Comparison of ENCODE assay signal across 8 mouse cellular contexts in genomic region chr2:91202222-91202971, GRCm38 (mm10). TPM values are rescaled to one million over a fixed set of nuclear protein-coding genes. Genes with fewer than 3 reads are reported as not detected.
DNase-seq lines count a peak whose midpoint lies in the region; ATAC-seq and TF ChIP-seq lines count a peak whose summit lies in the region.

Nr1h3 (minus strand) TSS chr2:91202834.
Acp2 (plus strand) TSS chr2:91202885.

- peak within 1 kb of the TSS; percentile 95 for H3K4me3 ChIP-seq in bone marrow, adult 2 months (replicated peaks; ENCODE audit: control insufficient read depth, low read depth, low read length)
- H3K4me3 ChIP-seq in embryonic facial prominence, embryonic 15.5 days (replicated peaks) = peak within 1 kb of the TSS; percentile 79
- H3K4me3 ChIP-seq in limb, embryonic 14.5 days (replicated peaks; ENCODE audit: low read length) = peak within 1 kb of the TSS; percentile 71
- H3K4me3 ChIP-seq in midbrain, postnatal 0 days (ENCODE audit: low read depth, low read length) = peak within 1 kb of the TSS; percentile 52

- peaks cover 23% of the 10 kb centered on the region for H3K36me3 ChIP-seq in embryonic facial prominence, embryonic 15.5 days
- peaks cover 21% of the 10 kb centered on the region for H3K36me3 ChIP-seq in limb, embryonic 14.5 days (ENCODE audit: control insufficient read depth, insufficient read depth, low read length)
- peaks cover 12% of the 10 kb centered on the region; the same call in 1 of the 2 replicates for H3K36me3 ChIP-seq in midbrain, postnatal 0 days (ENCODE audit: insufficient read depth, low read length)

- H3K27ac ChIP-seq in bone marrow, adult 2 months (ENCODE audit: control insufficient read depth, insufficient read depth, low read depth, low read length, poor library complexity) = peak within 1 kb of the TSS; percentile 48
- H3K27ac ChIP-seq in embryonic facial prominence, embryonic 15.5 days (replicated peaks) = peak within 1 kb of the TSS; percentile 94
- peak within 1 kb of the TSS; percentile 92 for H3K27ac ChIP-seq in limb, embryonic 14.5 days (replicated peaks; ENCODE audit: low read depth, low read length)
- peak within 1 kb of the TSS; percentile 84 for H3K27ac ChIP-seq in midbrain, postnatal 0 days (ENCODE audit: low read depth, low read length)

- 0 out of 2 replicates have a peak, but pooled peaks have one; percentile 2 for TF ChIP-seq CTCF in bone marrow, adult 2 months (IDR thresholded peaks at IDR 0.05; ENCODE audit: control insufficient read depth, insufficient read depth, low read length)
- TF ChIP-seq CTCF in midbrain, postnatal 0 days (IDR thresholded peaks at IDR 0.05) = peak; percentile 18; the same call in 1 of the 2 replicates

- H3K4me2 ChIP-seq in embryonic facial prominence, embryonic 15.5 days (replicated peaks) = peak within 1 kb of the TSS; percentile 65
- H3K4me2 ChIP-seq in limb, embryonic 14.5 days (replicated peaks; ENCODE audit: low read depth, low read length, severe bottlenecking) = peak within 1 kb of the TSS; percentile 66
- peak within 1 kb of the TSS; percentile 68 for H3K4me2 ChIP-seq in midbrain, postnatal 0 days (ENCODE audit: low read depth, low read length, poor library complexity, severe bottlenecking)

- peaks cover 4% of the 10 kb centered on the region; the same call in 1 of the 2 replicates for H3K4me1 ChIP-seq in bone marrow, adult 2 months (ENCODE audit: control insufficient read depth, insufficient read depth, low read length)
- H3K4me1 ChIP-seq in embryonic facial prominence, embryonic 15.5 days = peaks cover 21% of the 10 kb centered on the region
- peaks cover 15% of the 10 kb centered on the region for H3K4me1 ChIP-seq in limb, embryonic 14.5 days (ENCODE audit: control insufficient read depth, insufficient read depth, low read length)
- peaks cover 12% of the 10 kb centered on the region; the same call in 1 of the 2 replicates for H3K4me1 ChIP-seq in midbrain, postnatal 0 days (ENCODE audit: insufficient read depth, low read length)

- peak; percentile 88; the same call in 1 of the 2 replicates for TF ChIP-seq POLR2A in bone marrow, adult 2 months (IDR thresholded peaks at IDR 0.05; ENCODE audit: borderline replicate concordance, control insufficient read depth, low read depth, low read length)
- TF ChIP-seq POLR2A in limb, embryonic 14.5 days (IDR thresholded peaks at IDR 0.05; ENCODE audit: borderline replicate concordance, extremely low read depth, insufficient read depth, insufficient read length) = no peak; the same call in 1 of the 2 replicates

- 3% methylated on average over 28 of the region's 28 CpGs for WGBS in bone marrow, adult 2 months
- 2% methylated on average over 28 of the region's 28 CpGs for WGBS in embryonic facial prominence, embryonic 15.5 days
- 3% methylated on average over 28 of the region's 28 CpGs for WGBS in limb, embryonic 14.5 days
- WGBS in midbrain, postnatal 0 days = 2% methylated on average over 28 of the region's 28 CpGs

- H3K9ac ChIP-seq in embryonic facial prominence, embryonic 15.5 days = peak within 1 kb of the TSS; percentile 73
- H3K9ac ChIP-seq in limb, embryonic 14.5 days (ENCODE audit: low read depth, low read length, severe bottlenecking) = peak within 1 kb of the TSS; percentile 80
- peak within 1 kb of the TSS; percentile 76 for H3K9ac ChIP-seq in midbrain, postnatal 0 days (replicated peaks; ENCODE audit: low read length, poor library complexity, severe bottlenecking)

- DNase-seq in 416B (ENCODE audit: low read depth) = peak; percentile 97
- peak; percentile 95 for DNase-seq in heart, adult 8-10 months (ENCODE audit: low spot score)
- peak; percentile 97 for DNase-seq in kidney, adult 9 months
- DNase-seq in limb, embryonic 14.5 days (ENCODE audit: low spot score) = peak; percentile 92
- peak; percentile 96 for DNase-seq in midbrain, postnatal 0 days (ENCODE audit: low spot score)
- peak; percentile 83 to 88 for DNase-seq in spleen, postnatal 14 days (ENCODE audit: low spot score in 2 of 2)

- no peaks in the 10 kb centered on the region for H3K27me3 ChIP-seq in embryonic facial prominence, embryonic 15.5 days
- no peaks in the 10 kb centered on the region for H3K27me3 ChIP-seq in limb, embryonic 14.5 days (ENCODE audit: control insufficient read depth, insufficient read depth, low read length)
- no peaks in the 10 kb centered on the region for H3K27me3 ChIP-seq in midbrain, postnatal 0 days (ENCODE audit: insufficient read depth, low read length)

- H3K9me3 ChIP-seq in embryonic facial prominence, embryonic 15.5 days (replicated peaks) = no peaks in the 10 kb centered on the region
- H3K9me3 ChIP-seq in limb, embryonic 14.5 days (ENCODE audit: control insufficient read depth, low read length) = no peaks in the 10 kb centered on the region
- H3K9me3 ChIP-seq in midbrain, postnatal 0 days (ENCODE audit: low read length) = no peaks in the 10 kb centered on the region

- ATAC-seq in embryonic facial prominence, embryonic 15.5 days (ENCODE audit: insufficient number of reproducible peaks, low FRiP score, low TSS enrichment, low read depth) = peak; percentile 95
- peak; percentile 97 for ATAC-seq in limb, embryonic 14.5 days (ENCODE audit: low FRiP score, low read depth)
- ATAC-seq in midbrain, postnatal 0 days (ENCODE audit: low FRiP score) = peak; percentile 96

RNA-seq across cellular contexts. Expression of gene Nr1h3, which starts in this region (rescaled TPM):
- 11.0 and 14.0 TPM in 2 replicates for polyA plus RNA-seq in bone marrow, adult 2 months (2011; ENCODE audit: insufficient read depth, insufficient read length, low replicate concordance, missing spikeins)
- 1.8 and 1.9 TPM in 2 replicates for polyA plus RNA-seq in embryonic facial prominence, embryonic 15.5 days (2015; fragmentation: Nextera tagmentation; extraction: Ambion mirVana)
- 10 to 100 TPM; 15.6 to 31.0 (median 22.5) TPM for total RNA-seq in heart, adult 8-10 months (2022)
- polyA plus RNA-seq in limb, embryonic 14.5 days (2012; rRNA removed) = 3.4 and 5.0 TPM in 2 replicates
- 1.5 and 2.8 TPM in 2 replicates for polyA plus RNA-seq in limb, embryonic 14.5 days (2014; fragmentation: Nextera tagmentation; extraction: Ambion mirVana)
- total RNA-seq in midbrain, postnatal 0 days (2014; rRNA removed) = 0.82 and 3.8 TPM in 2 replicates
- polyA plus RNA-seq in midbrain, postnatal 0 days (2015; fragmentation: Nextera tagmentation; extraction: Ambion mirVana) = 0.70 and 1.9 TPM in 2 replicates

RNA-seq across cellular contexts. Expression of gene Acp2, which starts in this region (rescaled TPM):
- polyA plus RNA-seq in bone marrow, adult 2 months (2011; ENCODE audit: insufficient read depth, insufficient read length, low replicate concordance, missing spikeins) = 5.8 and 11.9 TPM in 2 replicates
- polyA plus RNA-seq in embryonic facial prominence, embryonic 15.5 days (2015; fragmentation: Nextera tagmentation; extraction: Ambion mirVana) = 24.2 and 28.3 TPM in 2 replicates
- 10 to 100 TPM; 14.3 to 17.5 (median 16.7) TPM for total RNA-seq in heart, adult 8-10 months (2022)
- 29.9 and 37.1 TPM in 2 replicates for polyA plus RNA-seq in limb, embryonic 14.5 days (2012; rRNA removed)
- polyA plus RNA-seq in limb, embryonic 14.5 days (2014; fragmentation: Nextera tagmentation; extraction: Ambion mirVana) = 31.6 and 34.2 TPM in 2 replicates
- total RNA-seq in midbrain, postnatal 0 days (2014; rRNA removed) = 44.7 and 45.2 TPM in 2 replicates
- polyA plus RNA-seq in midbrain, postnatal 0 days (2015; fragmentation: Nextera tagmentation; extraction: Ambion mirVana) = 35.1 and 36.4 TPM in 2 replicates

Comparison
In these comparisons a context has a peak if more than half of its experiments do, and no peak if none do; other contexts are left out.
1. Peak in every context shown above with its lines: DNase-seq, ATAC-seq, H3K4me3 ChIP-seq and H3K27ac ChIP-seq.